Mouse (Mus musculus) liver, embryonic 14.5 days (tissue): ENCODE results near the gene Usp38.

Experiments used
- CTCF ChIP-seq: IDR thresholded peaks from 2 replicates; pipeline ENCODE4 v1.5.1; 2016; ENCODE audit warnings: antibody characterized with exemption, low read depth, control low read depth
- EP300 ChIP-seq: IDR thresholded peaks from 2 replicates; pipeline ENCODE4 v1.6.1; 2016; ENCODE audit warnings: antibody characterized with exemption, low read depth

DNA sequence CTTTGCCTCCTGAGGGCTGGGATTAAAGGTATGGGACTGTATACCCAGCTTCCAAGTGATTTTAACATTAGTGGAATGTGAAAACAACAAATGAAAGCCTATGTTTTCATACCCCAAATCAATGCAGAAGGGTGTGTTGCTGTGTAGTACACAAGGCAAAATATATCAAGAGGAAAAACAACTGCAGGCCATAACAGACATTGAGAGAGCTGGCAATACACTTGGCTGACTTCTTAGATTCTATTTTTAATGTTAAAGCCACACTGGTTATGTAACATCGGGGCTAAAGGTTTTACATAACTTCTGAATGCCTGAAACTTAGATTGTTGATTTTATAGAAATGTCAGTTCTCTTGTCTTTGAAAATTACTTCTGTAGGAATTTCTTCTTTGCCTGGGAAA lies 37.5 kb downstream of the Usp38 start:
- TF ChIP-seq CTCF, result no peak
- TF ChIP-seq EP300, result no peak
